Mouse (Mus musculus) MEL (cell line): ENCODE measurements around the gene Topbp1. TPM values are rescaled to one million over a fixed set of nuclear protein-coding genes. Genes with fewer than 3 reads are reported as not detected.

Experiments used
- DNase-seq: peaks from one replicate; pipeline ENCODE4 v3.0.0; 2011; ENCODE audit warnings: low read depth, low spot score
- H3K27ac ChIP-seq: 2 replicates; pipeline ENCODE4 v1.5.1; 2012; ENCODE audit warnings: low read depth, mild to moderate bottlenecking, control low read depth, low read length, moderate library complexity; ENCODE audit not compliant: control insufficient read depth
- H3K27me3 ChIP-seq, 2 experiments: fragments of 150-350 bp in 1 of 2; sonication (generic) in 1 of 2; 2 replicates each; pipeline ENCODE4 v1.6.1; 2012; ENCODE audit warnings: low read length in 2 of 2, mild to moderate bottlenecking in 2 of 2, improper control_type of control experiment in 1 of 2, moderate library complexity in 1 of 2; ENCODE audit not compliant: insufficient read depth in 2 of 2, control insufficient read depth in 1 of 2
- H3K36me3 ChIP-seq, 2 experiments: 2 replicates each; pipeline ENCODE4 v1.6.1; 2012 to 2014; ENCODE audit warnings: low read length in 2 of 2, improper control_type of control experiment in 1 of 2, inconsistent platforms in 1 of 2, mild to moderate bottlenecking in 1 of 2; ENCODE audit not compliant: insufficient read depth in 2 of 2, control insufficient read depth in 1 of 2
- H3K4me1 ChIP-seq, 2 experiments: fragments of 150-350 bp in 1 of 2; sonication (generic) in 1 of 2; 2 replicates each; pipeline ENCODE4 v1.6.1; 2012; ENCODE audit warnings: low read length in 2 of 2, improper control_type of control experiment in 1 of 2, mild to moderate bottlenecking in 1 of 2; ENCODE audit not compliant: insufficient read depth in 2 of 2, control insufficient read depth in 1 of 2
- H3K4me3 ChIP-seq, 2 experiments: fragments of 150-350 bp in 1 of 2; sonication (generic) in 1 of 2; 2 replicates each; pipeline ENCODE4 v1.5.1; 2012; ENCODE audit warnings: low read depth in 2 of 2, low read length in 2 of 2, mild to moderate bottlenecking in 2 of 2, moderate library complexity in 2 of 2, control low read depth in 1 of 2, improper control_type of control experiment in 1 of 2; ENCODE audit not compliant: control insufficient read depth in 1 of 2, insufficient read depth in 1 of 2
- H3K79me2 ChIP-seq: 2 replicates; pipeline ENCODE4 v1.6.1; 2012; ENCODE audit warnings: mild to moderate bottlenecking, low read length, moderate library complexity; ENCODE audit not compliant: control insufficient read depth, poor library complexity, insufficient read depth
- H3K9ac ChIP-seq: 2 replicates; pipeline ENCODE4 v1.6.1; 2012; ENCODE audit warnings: low read depth, mild to moderate bottlenecking, control low read depth, low read length, moderate library complexity; ENCODE audit not compliant: control insufficient read depth, poor library complexity, severe bottlenecking
- H3K9me3 ChIP-seq: fragments of 150-350 bp; sonication (generic); replicated peaks from 2 replicates; pipeline ENCODE4 v1.6.1; 2012; ENCODE audit warnings: mild to moderate bottlenecking, low read length, improper control_type of control experiment, moderate library complexity; ENCODE audit not compliant: insufficient read depth
- BHLHE40 ChIP-seq: IDR thresholded peaks from 2 replicates; pipeline ENCODE4 v1.6.1; 2012; ENCODE audit warnings: low read depth, mild to moderate bottlenecking, inconsistent platforms, low read length, improper control_type of control experiment, borderline replicate concordance
- CTCF ChIP-seq, 3 experiments: IDR thresholded peaks in 2 of 3; conservative IDR thresholded peaks in 1 of 3; 2 replicates each; pipeline ENCODE4 v1.5.1; 2011 to 2012; ENCODE audit warnings: low read length in 3 of 3, low read depth in 2 of 3, mild to moderate bottlenecking in 2 of 3, improper control_type of control experiment in 1 of 3, inconsistent platforms in 1 of 3, mixed read lengths in 1 of 3, moderate library complexity in 1 of 3; ENCODE audit not compliant: control insufficient read depth in 1 of 3, insufficient read depth in 1 of 3, poor library complexity in 1 of 3, severe bottlenecking in 1 of 3
- ETS1 ChIP-seq: IDR thresholded peaks from 2 replicates; pipeline ENCODE4 v1.6.1; 2012; ENCODE audit warnings: low read depth, mild to moderate bottlenecking, inconsistent platforms, low read length, improper control_type of control experiment, moderate library complexity
- GABPA ChIP-seq: IDR thresholded peaks from 2 replicates; pipeline ENCODE4 v1.6.1; 2012; ENCODE audit warnings: low read depth, mild to moderate bottlenecking, inconsistent platforms, low read length, improper control_type of control experiment, moderate library complexity
- GATA1 ChIP-seq: IDR thresholded peaks from 2 replicates; pipeline ENCODE4 v1.6.1; 2011; ENCODE audit warnings: low read depth, low read length, improper control_type of control experiment
- MAX ChIP-seq: IDR thresholded peaks from 2 replicates; pipeline ENCODE4 v1.6.1; 2011; ENCODE audit warnings: low read length, improper control_type of control experiment
- MAZ ChIP-seq: IDR thresholded peaks from 2 replicates; pipeline ENCODE4 v1.6.1; 2012; ENCODE audit warnings: low read depth, mild to moderate bottlenecking, inconsistent platforms, low read length, improper control_type of control experiment
- POLR2AphosphoS5 ChIP-seq: IDR thresholded peaks from 2 replicates; pipeline ENCODE4 v1.6.1; 2012; ENCODE audit warnings: low read depth, borderline replicate concordance, mild to moderate bottlenecking, inconsistent platforms, low read length, moderate library complexity, mixed read lengths
- RAD21 ChIP-seq: IDR thresholded peaks from 2 replicates; pipeline ENCODE4 v1.6.1; 2011; ENCODE audit warnings: mild to moderate bottlenecking, low read depth, low read length, improper control_type of control experiment
- SIN3A ChIP-seq: IDR thresholded peaks from 2 replicates; pipeline ENCODE4 v1.6.1; 2012; ENCODE audit warnings: low read length, improper control_type of control experiment, inconsistent platforms
- SMC3 ChIP-seq: IDR thresholded peaks from 2 replicates; pipeline ENCODE4 v1.6.1; 2011; ENCODE audit warnings: low read depth, low read length, improper control_type of control experiment
- TBP ChIP-seq: IDR thresholded peaks from 2 replicates; pipeline ENCODE4 v1.8.0; 2011; ENCODE audit warnings: low read depth, low read length, improper control_type of control experiment
- TCF12 ChIP-seq: IDR thresholded peaks from 2 replicates; pipeline ENCODE4 v1.6.1; 2014; ENCODE audit warnings: low read depth, mild to moderate bottlenecking, inconsistent platforms, low read length, improper control_type of control experiment, moderate library complexity
- ZC3H11A ChIP-seq: IDR thresholded peaks from 2 replicates; pipeline ENCODE4 v1.6.1; 2012; ENCODE audit warnings: low read depth, mild to moderate bottlenecking, inconsistent platforms, low read length, improper control_type of control experiment
- ZKSCAN1 ChIP-seq: IDR thresholded peaks from 2 replicates; pipeline ENCODE4 v1.6.1; 2012; ENCODE audit warnings: low read depth, mild to moderate bottlenecking, inconsistent platforms, low read length, improper control_type of control experiment, moderate library complexity
- ZNF384 ChIP-seq: IDR thresholded peaks from 2 replicates; pipeline ENCODE4 v1.6.1; 2012; ENCODE audit warnings: low read depth, mild to moderate bottlenecking, inconsistent platforms, low read length, improper control_type of control experiment
- polyA plus RNA-seq, 2 experiments: library from polyadenylated mRNA; stranded (reverse) in 1 of 2; unstranded in 1 of 2; fragments of >175 nt in 1 of 2; fragments of >200 nt in 1 of 2; gene quantifications; 2 replicates each; pipeline versions ENCODE4 v1.2.1 to v1.2.4; 2012; ENCODE audit warnings: low replicate concordance in 2 of 2, low read depth in 1 of 2; ENCODE audit not compliant: insufficient read length in 2 of 2, insufficient read depth in 1 of 2, missing spikeins in 1 of 2
- total RNA-seq: library from RNA; depleted of rRNA; stranded (reverse); fragments of 300-350 nt; gene quantifications from 2 replicates; pipeline ENCODE4 v1.2.3, GENCODE M21; 2012

The Topbp1 gene
- total and polyA plus RNA-seq, 3 experiments = 127 to 756 (median 216) TPM

DNA sequence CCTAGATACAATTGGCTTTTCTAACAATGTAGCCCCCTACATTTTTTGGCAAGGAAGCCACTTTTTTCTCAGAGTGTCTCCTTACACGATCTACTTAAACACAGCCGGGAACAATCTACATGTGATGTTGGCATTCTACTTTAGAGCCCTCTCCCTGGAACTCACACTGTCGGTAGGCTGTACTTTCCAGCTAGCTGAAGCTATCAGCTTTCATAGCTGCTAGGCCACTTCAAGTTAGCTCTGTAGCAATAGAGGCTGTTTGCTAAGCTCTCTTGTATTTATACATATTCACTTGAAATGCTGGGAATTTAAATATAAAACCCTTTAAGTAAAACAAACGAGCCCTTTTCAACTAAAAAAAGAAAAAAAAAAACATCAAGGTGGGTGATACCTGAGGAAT, 2.8 kb upstream of the Topbp1 start:
- peaks cover 0 to 6% of the 10 kb centered on the region in 2 experiments; a peak in 2 of 4 replicates for H3K4me1 ChIP-seq
- no peak for DNase-seq
- H3K9ac ChIP-seq = no peak overlapping the region
- H3K4me3 ChIP-seq = no peak overlapping the region
- no peak overlapping the region for H3K27ac ChIP-seq
- H3K36me3 ChIP-seq = peaks cover 0 to 12% of the 10 kb centered on the region in 2 experiments; a peak in 3 of 4 replicates
- peaks cover 21% of the 10 kb centered on the region for H3K79me2 ChIP-seq
- no peak for TF ChIP-seq BHLHE40
- TF ChIP-seq GABPA = no peak
- no peak for TF ChIP-seq POLR2AphosphoS5
- no peak for TF ChIP-seq MAX
- no peak for TF ChIP-seq ETS1
- TF ChIP-seq ZKSCAN1 = no peak
- TF ChIP-seq ZNF384 = no peak
- TF ChIP-seq GATA1 = no peak
- TF ChIP-seq TBP = no peak
- no peak for TF ChIP-seq TCF12
- no peak for TF ChIP-seq CTCF (IDR thresholded peaks at IDR 0.05 in 2 of 3, conservative IDR thresholded peaks at IDR 0.05 in 1 of 3; ENCODE audit: control insufficient read depth in 1 of 3, insufficient read depth in 1 of 3, low read depth in 2 of 3, low read length in 3 of 3, poor library complexity in 1 of 3, severe bottlenecking in 1 of 3)
- H3K9me3 ChIP-seq = no peaks in the 10 kb centered on the region
- H3K27me3 ChIP-seq = no peaks in the 10 kb centered on the region

DNA sequence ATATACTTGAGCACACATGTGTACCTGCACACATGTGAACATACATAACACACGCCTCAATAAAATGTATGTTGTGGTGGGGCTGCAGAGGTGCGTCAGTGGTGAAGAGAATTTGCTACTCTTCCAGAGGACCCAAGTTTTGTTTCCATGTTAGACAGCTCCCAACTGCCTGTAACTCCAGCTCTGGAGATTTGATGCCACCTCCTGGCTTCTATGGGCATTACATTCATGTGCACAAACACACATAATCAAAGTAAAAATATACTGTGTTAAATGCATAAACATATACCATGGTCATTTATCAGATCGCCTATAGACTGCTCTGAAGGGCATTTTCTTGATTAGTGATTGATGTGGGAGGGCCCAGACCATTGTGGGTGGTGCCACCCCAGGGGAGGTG, 2.3 kb upstream of the Topbp1 start:
- H3K36me3 ChIP-seq = peaks cover 0 to 17% of the 10 kb centered on the region in 2 experiments; a peak in 3 of 4 replicates
- H3K27me3 ChIP-seq = no peaks in the 10 kb centered on the region
- peaks cover 0 to 6% of the 10 kb centered on the region in 2 experiments; a peak in 2 of 4 replicates for H3K4me1 ChIP-seq
- H3K9me3 ChIP-seq = no peaks in the 10 kb centered on the region
- DNase-seq = peak; percentile 75
- peak; percentile 86 for TF ChIP-seq RAD21
- no peak for TF ChIP-seq SIN3A
- peak; percentile 57 to 82 (median 71) for TF ChIP-seq CTCF (IDR thresholded peaks at IDR 0.05 in 2 of 3, conservative IDR thresholded peaks at IDR 0.05 in 1 of 3; ENCODE audit: control insufficient read depth in 1 of 3, insufficient read depth in 1 of 3, low read depth in 2 of 3, low read length in 3 of 3, poor library complexity in 1 of 3, severe bottlenecking in 1 of 3)
- TF ChIP-seq MAZ = no peak
- TF ChIP-seq ZC3H11A = peak; percentile 72
- TF ChIP-seq SMC3 = peak; percentile 83
- no peak overlapping the region for H3K27ac ChIP-seq
- peaks cover 23% of the 10 kb centered on the region for H3K79me2 ChIP-seq
- H3K4me3 ChIP-seq = no peak overlapping the region
- H3K9ac ChIP-seq = no peak overlapping the region
